Mouse (Mus musculus): ENCODE measurements around the gene Rad21l. TPM values are rescaled to one million over a fixed set of nuclear protein-coding genes. Genes with fewer than 3 reads are reported as not detected.

Gene Rad21l
- polyA plus RNA-seq (2012): not detected in 2 replicates

GRCm38 (mm10) chr2:151668433-151668832 is at the start of gene Rad21l:
TSS of gene Rad21l (minus strand) at chr2:151668533.
- no peak for TF ChIP-seq GATA1 (IDR thresholded peaks at IDR 0.05; ENCODE audit: low read length)

GRCm38 (mm10) chr2:151716318-151717055 is 48.2 kb upstream of the Rad21l start:
- TF ChIP-seq GATA1 (IDR thresholded peaks at IDR 0.05; ENCODE audit: low read length): no peak

- TF ChIP-seq GATA1 (IDR thresholded peaks at IDR 0.05; ENCODE audit: low read length): no peak
Observed at GRCm38 (mm10) chr2:151715526-151715925, 47.2 kb upstream of the Rad21l start.

- TF ChIP-seq GATA1 (IDR thresholded peaks at IDR 0.05; ENCODE audit: low read length): no peak
Observed at GRCm38 (mm10) chr2:151712647-151713046, 44.3 kb upstream of the Rad21l start.

- no peak for TF ChIP-seq GATA1 (IDR thresholded peaks at IDR 0.05; ENCODE audit: low read length)
Observed at GRCm38 (mm10) chr2:151702851-151703190, 34.5 kb upstream of the Rad21l start.

GRCm38 (mm10) chr2:151702146-151702850 is 34.0 kb upstream of the Rad21l start:
- no peak for TF ChIP-seq GATA1 (IDR thresholded peaks at IDR 0.05; ENCODE audit: low read length)

- no peak for TF ChIP-seq GATA1 (IDR thresholded peaks at IDR 0.05; ENCODE audit: low read length)
Observed at GRCm38 (mm10) chr2:151701231-151702145, 33.2 kb upstream of the Rad21l start, which contains the start of gene Tmem74b. TSS of gene Tmem74b (plus strand) at chr2:151702008.

- no peak for TF ChIP-seq GATA1 (IDR thresholded peaks at IDR 0.05; ENCODE audit: low read length)
Observed at GRCm38 (mm10) chr2:151682976-151683375, 14.6 kb upstream of the Rad21l start.

GRCm38 (mm10) chr2:151682357-151682756 is 14.0 kb upstream of the Rad21l start:
- no peak for TF ChIP-seq GATA1 (IDR thresholded peaks at IDR 0.05; ENCODE audit: low read length)

GRCm38 (mm10) chr2:151676234-151676633 is 7.9 kb upstream of the Rad21l start:
- TF ChIP-seq GATA1 (IDR thresholded peaks at IDR 0.05; ENCODE audit: low read length): no peak

- no peak for TF ChIP-seq GATA1 (IDR thresholded peaks at IDR 0.05; ENCODE audit: low read length)
Observed at GRCm38 (mm10) chr2:151670968-151671329, 2.6 kb upstream of the Rad21l start.

- no peak for TF ChIP-seq GATA1 (IDR thresholded peaks at IDR 0.05; ENCODE audit: low read length)
Observed at GRCm38 (mm10) chr2:151670026-151670967, 2.0 kb upstream of the Rad21l start.

GRCm38 (mm10) chr2:151652053-151652452 is 16.3 kb downstream of the Rad21l start:
- no peak for TF ChIP-seq GATA1 (IDR thresholded peaks at IDR 0.05; ENCODE audit: low read length)

GRCm38 (mm10) chr2:151636015-151636402 is 32.3 kb downstream of the Rad21l start:
- TF ChIP-seq GATA1 (IDR thresholded peaks at IDR 0.05; ENCODE audit: low read length): no peak

Measured in G1E-ER4 (cell line).